Mouse (Mus musculus) bone marrow, adult 2 months (tissue): ENCODE results near the gene Pus3.

Source experiments
- CTCF ChIP-seq: fragments of 200-500 bp; IDR thresholded peaks from 2 replicates; pipeline ENCODE4 v1.5.1; 2011; ENCODE audit warnings: low read length, control low read depth; ENCODE audit not compliant: control insufficient read depth, insufficient read depth
- POLR2A ChIP-seq: fragments of 200-500 bp; IDR thresholded peaks from 2 replicates; pipeline ENCODE4 v1.6.1; 2011; ENCODE audit warnings: low read depth, mild to moderate bottlenecking, control low read depth, low read length, borderline replicate concordance; ENCODE audit not compliant: control insufficient read depth

DNA sequence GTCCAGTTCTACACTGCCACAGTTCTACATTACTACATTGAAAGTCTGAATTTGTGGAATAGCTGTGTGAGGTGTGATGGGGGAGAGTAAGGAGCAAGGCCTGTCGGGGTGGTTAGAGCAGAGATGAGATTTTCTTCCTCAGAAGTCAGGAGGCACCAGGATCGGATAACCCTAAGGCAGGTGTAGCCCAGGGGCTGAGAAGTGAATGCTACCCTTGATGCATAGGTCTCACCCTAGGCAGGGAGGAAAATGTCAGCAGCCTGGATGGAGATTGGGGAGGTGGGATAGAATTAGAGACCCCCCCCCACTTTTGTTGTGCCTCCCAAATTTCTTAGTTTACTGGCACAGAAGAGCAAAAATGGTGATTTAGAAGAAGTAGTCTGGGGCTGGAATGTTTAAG lies 36.2 kb upstream of the Pus3 start:
- TF ChIP-seq POLR2A (no peak), CTCF (no peak)
